Mouse (Mus musculus) CH12.LX (cell line): Measurements from ENCODE around the gene Myo3b. TPM values are rescaled to one million over a fixed set of nuclear protein-coding genes. Genes with fewer than 3 reads are reported as not detected.

Experiments used
- DNase-seq: peaks from one replicate; pipeline ENCODE4 v3.0.0-alpha.2; 2013; ENCODE audit errors: extremely low read depth
- H3K27ac ChIP-seq: 2 replicates; pipeline ENCODE4 v1.5.1; 2012; ENCODE audit warnings: low read depth, mild to moderate bottlenecking, control low read depth, moderate library complexity; ENCODE audit not compliant: insufficient read depth
- H3K27me3 ChIP-seq: replicated peaks from 2 replicates; pipeline ENCODE3; 2012; ENCODE audit warnings: inconsistent platforms
- H3K36me3 ChIP-seq, 2 experiments: replicated peaks in 1 of 2; 2 replicates each; pipeline versions ENCODE3 to v1.6.1; 2012; ENCODE audit warnings: inconsistent platforms in 1 of 2, low read length in 1 of 2, mild to moderate bottlenecking in 1 of 2, mixed read lengths in 1 of 2, moderate library complexity in 1 of 2; ENCODE audit not compliant: control insufficient read depth in 1 of 2, insufficient read depth in 1 of 2
- H3K4me1 ChIP-seq, 2 experiments: 2 replicates each; pipeline ENCODE4 v1.6.1; 2012; ENCODE audit warnings: inconsistent platforms in 1 of 2, moderate library complexity in 1 of 2; ENCODE audit not compliant: insufficient read depth in 2 of 2, control insufficient read depth in 1 of 2
- H3K4me2 ChIP-seq: 2 replicates; pipeline ENCODE4 v1.6.1; 2012; ENCODE audit warnings: low read depth, mild to moderate bottlenecking, control low read depth; ENCODE audit not compliant: poor library complexity, insufficient read depth, severe bottlenecking
- H3K4me3 ChIP-seq, 3 experiments: fragments of 150-350 bp in 1 of 3; sonication (generic) in 1 of 3; replicated peaks in 1 of 3; 2 replicates each; pipeline versions ENCODE3 to v1.5.1; 2011 to 2012; ENCODE audit warnings: low read depth in 2 of 3, low read length in 2 of 3, mild to moderate bottlenecking in 2 of 3, moderate library complexity in 2 of 3, control low read depth in 1 of 3, improper control_type of control experiment in 1 of 3, inconsistent platforms in 1 of 3, mixed read lengths in 1 of 3; ENCODE audit not compliant: poor library complexity in 1 of 3
- H3K79me2 ChIP-seq: replicated peaks from 2 replicates; pipeline ENCODE4 v1.6.1; 2012; ENCODE audit warnings: mild to moderate bottlenecking, moderate library complexity; ENCODE audit not compliant: control insufficient read depth, poor library complexity, insufficient read depth, severe bottlenecking; ENCODE audit errors: extremely low read depth
- H3K9ac ChIP-seq: 2 replicates; pipeline ENCODE4 v1.6.1; 2012; ENCODE audit warnings: low read depth, mild to moderate bottlenecking, control low read depth, moderate library complexity; ENCODE audit not compliant: insufficient read depth
- H3K9me3 ChIP-seq: replicated peaks from 2 replicates; pipeline ENCODE3; 2012; ENCODE audit warnings: low read length, inconsistent platforms, mixed read lengths
- ELF1 ChIP-seq: IDR thresholded peaks from 2 replicates; pipeline ENCODE4 v1.6.1; 2014; ENCODE audit warnings: low read depth, mild to moderate bottlenecking, inconsistent platforms, low read length, improper control_type of control experiment
- EP300 ChIP-seq: IDR thresholded peaks from 2 replicates; pipeline ENCODE4 v1.6.1; 2011; ENCODE audit warnings: low read length, improper control_type of control experiment
- ETS1 ChIP-seq: conservative IDR thresholded peaks from 2 replicates; pipeline ENCODE4 v1.6.1; 2012; ENCODE audit warnings: low read depth, mild to moderate bottlenecking, inconsistent platforms, low read length, improper control_type of control experiment, moderate library complexity
- GABPA ChIP-seq: IDR thresholded peaks from 2 replicates; pipeline ENCODE4 v1.6.1; 2012; ENCODE audit warnings: low read depth, low read length, improper control_type of control experiment, inconsistent platforms; ENCODE audit not compliant: insufficient replicate concordance
- HCFC1 ChIP-seq: IDR thresholded peaks from 2 replicates; pipeline ENCODE4 v1.6.1; 2012; ENCODE audit warnings: low read depth, mild to moderate bottlenecking, inconsistent platforms, low read length, improper control_type of control experiment
- JUN ChIP-seq: IDR thresholded peaks from 2 replicates; pipeline ENCODE4 v1.6.1; 2011; ENCODE audit warnings: low read depth, mild to moderate bottlenecking, low read length, improper control_type of control experiment, moderate library complexity; ENCODE audit not compliant: insufficient read depth
- JUND ChIP-seq: conservative IDR thresholded peaks from 2 replicates; pipeline ENCODE4 v1.6.1; 2011; ENCODE audit warnings: low read depth, low read length, improper control_type of control experiment
- MAFK ChIP-seq: IDR thresholded peaks from 2 replicates; pipeline ENCODE4 v1.6.1; 2011; ENCODE audit warnings: low read length, improper control_type of control experiment; ENCODE audit not compliant: insufficient replicate concordance
- MEF2A ChIP-seq: IDR thresholded peaks from 2 replicates; pipeline ENCODE4 v1.6.1; 2014; ENCODE audit warnings: low read depth, mild to moderate bottlenecking, inconsistent platforms, low read length, improper control_type of control experiment, borderline replicate concordance
- NELFE ChIP-seq: IDR thresholded peaks from 2 replicates; pipeline ENCODE4 v1.6.1; 2011; ENCODE audit warnings: low read depth, low read length, improper control_type of control experiment
- NRF1 ChIP-seq: IDR thresholded peaks from 2 replicates; pipeline ENCODE4 v1.6.1; 2014; ENCODE audit warnings: low read depth, mild to moderate bottlenecking, inconsistent platforms, low read length, improper control_type of control experiment, moderate library complexity
- SMC3 ChIP-seq: IDR thresholded peaks from 2 replicates; pipeline ENCODE4 v1.6.1; 2011; ENCODE audit warnings: low read depth, low read length, improper control_type of control experiment
- TBP ChIP-seq: conservative IDR thresholded peaks from 2 replicates; pipeline ENCODE4 v1.6.1; 2011; ENCODE audit warnings: low read depth, low read length, improper control_type of control experiment
- TCF12 ChIP-seq: IDR thresholded peaks from 2 replicates; pipeline ENCODE4 v1.6.1; 2014; ENCODE audit warnings: low read depth, mild to moderate bottlenecking, inconsistent platforms, low read length, improper control_type of control experiment
- ZNF384 ChIP-seq: IDR thresholded peaks from 2 replicates; pipeline ENCODE4 v1.6.1; 2012; ENCODE audit warnings: low read depth, low read length, improper control_type of control experiment, inconsistent platforms
- dilution Hi-C: fragments of 300-500 bp; cut with MboI; formaldehyde crosslinking; loops from 2 replicates; pipeline ENCODE4 v1.14.3; 2020; ENCODE audit warnings: low sequenced_read_pairs; ENCODE audit not compliant: extremely low pct_unique_long_range_greater_than_20kb, extremely low pct_ligation_motif_present
- in situ Hi-C: fragments of 300-500 bp; cut with MboI; formaldehyde crosslinking; loops from 3 replicates; pipeline ENCODE4 v1.14.3; 2019; ENCODE audit warnings: low sequenced_read_pairs, low pct_ligation_motif_present, low pct_unique_long_range_greater_than_20kb, mixed read lengths
- polyA plus RNA-seq: library from polyadenylated mRNA; unstranded; fragments of >175 nt; gene quantifications from 2 replicates; pipeline ENCODE4 v1.2.1, GENCODE M21; 2012; ENCODE audit warnings: low read depth; ENCODE audit not compliant: insufficient read length
- total RNA-seq, 2 experiments: library from RNA; depleted of rRNA; stranded (reverse); fragments of 300-350 nt in 1 of 2; fragments of >200 nt in 1 of 2; gene quantifications; 2 replicates each; pipeline ENCODE4 v1.2.3; 2012 to 2014

Myo3b gene
- total and polyA plus RNA-seq, 3 experiments = 0.63 to 0.76 (median 0.64) TPM

DNA sequence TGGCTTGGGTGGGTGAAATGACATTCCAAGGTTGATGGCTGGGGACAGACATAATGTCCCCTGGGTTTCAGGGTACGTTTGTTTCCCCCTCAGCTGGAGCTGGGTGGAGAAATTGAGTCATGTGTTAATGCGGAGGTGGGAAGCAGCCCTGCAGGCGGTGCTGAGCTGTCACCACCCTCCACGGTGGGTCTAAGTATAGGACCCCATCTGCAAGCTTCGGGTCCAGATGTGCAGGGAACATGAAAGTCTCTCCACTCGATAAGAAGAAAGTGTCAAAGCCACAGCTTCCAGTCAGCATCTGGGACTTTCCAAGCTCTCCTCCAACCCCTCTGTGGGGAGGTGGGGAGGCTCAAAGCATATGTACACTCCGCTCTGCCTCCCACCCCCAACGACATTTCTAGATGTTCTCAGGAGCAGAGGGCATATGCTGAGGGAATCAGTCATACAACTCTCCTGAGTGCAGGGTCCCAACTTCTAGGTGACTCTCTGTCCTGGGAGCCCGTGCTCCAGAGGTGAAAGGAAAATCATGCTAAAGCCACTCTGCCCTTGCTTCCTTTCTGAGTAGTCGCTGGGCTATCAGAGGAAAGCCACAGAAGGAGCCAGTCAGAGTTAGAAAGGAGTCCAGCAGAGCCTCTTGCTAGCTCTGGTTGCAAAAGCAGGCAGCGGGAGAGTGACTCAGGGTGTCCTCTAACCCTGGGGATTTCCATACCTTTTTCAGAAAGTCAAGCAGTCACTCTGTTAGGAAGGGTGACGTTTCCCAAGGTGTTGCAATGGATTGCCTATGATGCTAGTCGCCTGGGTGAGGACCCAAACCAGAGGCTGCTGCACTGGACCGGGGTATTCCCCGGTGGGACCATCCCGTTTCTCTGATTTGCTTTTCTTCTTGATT lies 79.7 kb downstream of the Myo3b start:
- Histone ChIP-seq H3K4me2 (peak overlapping the region; percentile 53; the same call in 1 of the 2 replicates), H3K4me3 (peak overlapping the region in 1 of 3 experiments; percentile 16), H3K4me1 (peaks cover 20 to 82% of the 10 kb centered on the region in 2 experiments), H3K27ac (no peak overlapping the region), H3K79me2 (no peaks in the 10 kb centered on the region), H3K9me3 (no peaks in the 10 kb centered on the region), H3K36me3 (no peaks in the 10 kb centered on the region), H3K27me3 (no peaks in the 10 kb centered on the region), H3K9ac (no peak overlapping the region)
- peak; percentile 57 for DNase-seq
- in situ Hi-C loops (no loop called here), dilution Hi-C loops (no loop called here)
- TF ChIP-seq JUN (peak; percentile 34; the same call in 1 of the 2 replicates), NELFE (0 out of 2 replicates have a peak, but pooled peaks have one; percentile 34), ZNF384 (no peak), EP300 (peak; percentile 39), HCFC1 (no peak), MEF2A (no peak), JUND (peak; percentile 37; the same call in 1 of the 2 replicates), TBP (no peak), ETS1 (peak; percentile 82), TCF12 (peak; percentile 59), MAFK (no peak)

GRCm38 (mm10) chr2:70119265-70119663 lies 80.3 kb downstream of the Myo3b start:
- H3K9me3 ChIP-seq = no peaks in the 10 kb centered on the region
- peaks cover 20 to 79% of the 10 kb centered on the region in 2 experiments for H3K4me1 ChIP-seq
- H3K27me3 ChIP-seq = no peaks in the 10 kb centered on the region
- H3K79me2 ChIP-seq = no peaks in the 10 kb centered on the region
- no peak overlapping the region for H3K27ac ChIP-seq
- H3K4me2 ChIP-seq = no peak overlapping the region
- H3K36me3 ChIP-seq = no peaks in the 10 kb centered on the region
- dilution Hi-C loops = no loop called here
- no peak for DNase-seq
- no peak overlapping the region for H3K4me3 ChIP-seq
- no peak overlapping the region for H3K9ac ChIP-seq
- TF ChIP-seq SMC3 (no peak), TCF12 (no peak), TBP (no peak), NRF1 (no peak), ZNF384 (no peak), GABPA (no peak), ELF1 (no peak)
- in situ Hi-C loops = no loop called here
